Mouse (Mus musculus) kidney, embryonic 16.5 days (tissue): ENCODE results near the gene Shc2. TPM values are rescaled to one million over a fixed set of nuclear protein-coding genes. Genes with fewer than 3 reads are reported as not detected.
A peak's percentile ranks its signal among the peaks of the same experiment; 100 is the strongest.

Experiments used
- ATAC-seq: fragments of 200-750 bp; cut with Nextera tagmentation; 2 replicates; pipeline ENCODE4 v1.8.0; 2017; ENCODE audit warnings: moderate TSS enrichment; ENCODE audit not compliant: low FRiP score, low TSS enrichment
- H3K27ac ChIP-seq: fragments of 300-500 bp; sonication (generic); 2 replicates; pipeline ENCODE4 v1.5.1; 2014; ENCODE audit warnings: low read length
- H3K27me3 ChIP-seq: fragments of 300-500 bp; sonication (generic); 2 replicates; pipeline ENCODE4 v1.6.1; 2014; ENCODE audit warnings: low read length, control low read depth, mixed read lengths; ENCODE audit not compliant: insufficient read depth
- H3K36me3 ChIP-seq: fragments of 300-500 bp; sonication (generic); 2 replicates; pipeline ENCODE4 v1.6.1; 2014; ENCODE audit warnings: low read length, control low read depth, mixed read lengths; ENCODE audit not compliant: insufficient read depth
- H3K4me1 ChIP-seq: fragments of 300-500 bp; sonication (generic); 2 replicates; pipeline ENCODE4 v1.6.1; 2014; ENCODE audit warnings: low read length, control low read depth, mixed read lengths; ENCODE audit not compliant: insufficient read depth
- H3K4me2 ChIP-seq: fragments of 300-500 bp; sonication (generic); replicated peaks from 2 replicates; pipeline ENCODE4 v1.6.1; 2014; ENCODE audit warnings: low read depth, low read length
- H3K4me3 ChIP-seq: fragments of 300-500 bp; sonication (generic); 2 replicates; pipeline ENCODE4 v1.5.1; 2014; ENCODE audit warnings: mild to moderate bottlenecking, low read length
- H3K9ac ChIP-seq: fragments of 300-500 bp; sonication (generic); replicated peaks from 2 replicates; pipeline ENCODE4 v1.6.1; 2014; ENCODE audit warnings: low read length
- H3K9me3 ChIP-seq: fragments of 300-500 bp; sonication (generic); 2 replicates; pipeline ENCODE4 v1.6.1; 2016; ENCODE audit warnings: low read length, control low read depth
- WGBS: fragments of 180-500 bp; shearing (Covaris S2); extraction: QIAGEN DNeasy Blood & Tissue Kit; methylation state at CpG from one replicate; pipeline ENCODE4 v1.1.7; 2014; 5-methylcytosine and 5-hydroxymethylcytosine counted together
- polyA plus RNA-seq: library from polyadenylated mRNA; unstranded; fragments of >200 nt; fragmentation: Nextera tagmentation; extraction: Ambion mirVana; gene quantifications from 2 replicates; pipeline ENCODE4 v1.2.1, GENCODE M21; 2015

The Shc2 gene
- polyA plus RNA-seq, 1 experiment from 2014 or later, result 9.0 TPM

DNA sequence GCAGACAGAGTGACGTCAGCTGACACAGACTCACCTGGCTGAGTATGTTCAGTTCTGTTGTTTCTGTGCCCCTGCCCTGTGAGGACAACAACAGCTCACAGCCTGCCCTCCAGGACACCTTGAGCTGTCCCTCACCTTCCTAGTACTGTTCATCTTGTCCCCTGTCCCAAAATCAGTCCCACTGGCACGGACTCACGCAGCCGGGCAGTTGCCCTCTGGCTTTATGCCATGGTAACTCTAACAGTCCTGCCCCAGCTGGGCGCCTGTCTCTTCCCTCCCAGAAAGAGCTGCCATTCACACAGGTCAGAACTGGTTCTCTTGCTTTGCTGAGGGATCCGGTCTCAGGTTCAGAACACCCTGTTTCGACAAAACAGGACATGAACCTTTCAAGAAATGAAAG is 15.1 kb upstream of the Shc2 start:
- no peaks in the 10 kb centered on the region for H3K36me3 ChIP-seq
- H3K4me3 ChIP-seq, result no peak overlapping the region
- H3K9ac ChIP-seq, result no peak overlapping the region
- H3K27me3 ChIP-seq, result 0 out of 2 replicates have a peak, but pooled peaks cover 4% of the 10 kb centered on the region
- H3K9me3 ChIP-seq, result no peaks in the 10 kb centered on the region
- WGBS, result 78% methylated on average over 7 of the region's 7 CpGs
- H3K27ac ChIP-seq, result no peak overlapping the region
- no peak for ATAC-seq
- no peaks in the 10 kb centered on the region for H3K4me1 ChIP-seq
- no peak overlapping the region for H3K4me2 ChIP-seq

GRCm38 (mm10) chr10:79649070-79649751 is 11.5 kb upstream of the Shc2 start:
- 30% methylated on average over 7 of the region's 7 CpGs for WGBS
- no peaks in the 10 kb centered on the region for H3K4me1 ChIP-seq
- H3K36me3 ChIP-seq, result no peaks in the 10 kb centered on the region
- no peak overlapping the region for H3K4me2 ChIP-seq
- H3K9me3 ChIP-seq, result no peaks in the 10 kb centered on the region
- peak; percentile 43 for ATAC-seq
- H3K27me3 ChIP-seq, result no peaks in the 10 kb centered on the region
- H3K9ac ChIP-seq, result no peak overlapping the region
- H3K4me3 ChIP-seq, result no peak overlapping the region
- H3K27ac ChIP-seq, result no peak overlapping the region

GRCm38 (mm10) chr10:79645711-79646110 is 8.0 kb upstream of the Shc2 start, which contains the start of gene Odf3l2:
TSS of gene Odf3l2 (minus strand) at chr10:79645738.
- Histone ChIP-seq H3K27me3 (no peaks in the 10 kb centered on the region), H3K4me1 (no peaks in the 10 kb centered on the region), H3K4me3 (no peak within 1 kb of the TSS), H3K9me3 (no peaks in the 10 kb centered on the region), H3K36me3 (no peaks in the 10 kb centered on the region), H3K4me2 (no peak within 1 kb of the TSS), H3K27ac (no peak within 1 kb of the TSS), H3K9ac (no peak within 1 kb of the TSS)
- WGBS, result 55% methylated on average over 8 of the region's 8 CpGs
- ATAC-seq, result no peak

- ATAC-seq, result peak; percentile 63; the same call in 1 of the 2 replicates
Observed at GRCm38 (mm10) chr10:79638486-79639204, 927 bp upstream of the Shc2 start.

GRCm38 (mm10) chr10:79636287-79636686 is 1.4 kb downstream of the Shc2 start:
- Histone ChIP-seq H3K27me3 (peaks cover 4% of the 10 kb centered on the region), H3K36me3 (no peaks in the 10 kb centered on the region), H3K4me2 (no peak overlapping the region), H3K27ac (no peak overlapping the region), H3K9me3 (no peaks in the 10 kb centered on the region), H3K9ac (no peak overlapping the region), H3K4me1 (peaks cover 15% of the 10 kb centered on the region), H3K4me3 (no peak overlapping the region)
- ATAC-seq, result no peak
- 88% methylated on average over 8 of the region's 8 CpGs for WGBS

More at GRCm38 (mm10) chr10:79638486-79639204, 927 bp upstream of the Shc2 start:
- Histone ChIP-seq H3K4me1 (peaks cover 15% of the 10 kb centered on the region), H3K9me3 (no peaks in the 10 kb centered on the region), H3K9ac (peak overlapping the region; percentile 81), H3K4me3 (peak overlapping the region; percentile 58), H3K4me2 (peak overlapping the region; percentile 84), H3K27ac (no peak overlapping the region), H3K27me3 (peaks cover 4% of the 10 kb centered on the region), H3K36me3 (no peaks in the 10 kb centered on the region)
- WGBS, result 7% methylated on average over 23 of the region's 23 CpGs

- 0 out of 2 replicates have a peak overlapping the region, but pooled peaks have one; percentile 0 for H3K27ac ChIP-seq
- 0 out of 2 replicates have a peak overlapping the region, but pooled peaks have one; percentile 16 for H3K9ac ChIP-seq
- WGBS, result 46% methylated on average over 17 of the region's 17 CpGs
- peak; percentile 17; the same call in 1 of the 2 replicates for ATAC-seq
- H3K36me3 ChIP-seq, result no peaks in the 10 kb centered on the region
- H3K4me1 ChIP-seq, result peaks cover 7% of the 10 kb centered on the region
- no peaks in the 10 kb centered on the region for H3K9me3 ChIP-seq
- H3K4me2 ChIP-seq, result no peak overlapping the region
- no peaks in the 10 kb centered on the region for H3K27me3 ChIP-seq
- no peak overlapping the region for H3K4me3 ChIP-seq
Observed at GRCm38 (mm10) chr10:79633006-79633777, 4.5 kb downstream of the Shc2 start.

- H3K27ac ChIP-seq, result no peak overlapping the region
- peaks cover 3% of the 10 kb centered on the region; the same call in 1 of the 2 replicates for H3K4me1 ChIP-seq
- H3K36me3 ChIP-seq, result no peaks in the 10 kb centered on the region
- WGBS, result 75% methylated on average over 4 of the region's 4 CpGs
- no peaks in the 10 kb centered on the region for H3K27me3 ChIP-seq
- no peak overlapping the region for H3K4me3 ChIP-seq
- H3K4me2 ChIP-seq, result no peak overlapping the region
- H3K9ac ChIP-seq, result no peak overlapping the region
- H3K9me3 ChIP-seq, result no peaks in the 10 kb centered on the region
- ATAC-seq, result no peak
Observed at GRCm38 (mm10) chr10:79631432-79631831, 6.3 kb downstream of the Shc2 start.

DNA sequence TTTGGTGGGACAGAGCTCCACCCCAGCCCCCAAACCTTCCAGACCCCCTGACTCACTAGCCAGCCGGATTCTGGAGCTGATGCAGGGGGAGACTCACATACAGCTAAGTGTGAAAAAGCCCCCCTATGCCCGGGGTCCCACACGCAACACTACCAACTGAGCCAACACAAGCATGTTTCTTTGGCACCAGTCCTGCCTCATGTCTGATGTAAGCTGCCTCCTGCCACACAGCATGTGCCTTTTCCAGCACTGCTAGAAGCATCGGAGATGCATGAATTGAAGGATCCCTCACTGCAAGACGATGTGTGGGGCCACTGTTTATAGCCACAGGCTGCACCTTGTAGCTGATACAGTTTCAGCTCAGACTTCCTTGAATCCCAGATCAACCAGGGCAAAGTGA is 9.3 kb downstream of the Shc2 start:
- Histone ChIP-seq H3K36me3 (no peaks in the 10 kb centered on the region), H3K9ac (no peak overlapping the region), H3K4me1 (no peaks in the 10 kb centered on the region; the same call in 1 of the 2 replicates), H3K4me2 (no peak overlapping the region), H3K9me3 (no peaks in the 10 kb centered on the region), H3K27me3 (no peaks in the 10 kb centered on the region), H3K27ac (no peak overlapping the region), H3K4me3 (no peak overlapping the region)
- ATAC-seq, result no peak
- 83% methylated on average over 5 of the region's 5 CpGs for WGBS

GRCm38 (mm10) chr10:79626156-79626555 is 11.6 kb downstream of the Shc2 start:
- no peak for ATAC-seq
- Histone ChIP-seq H3K4me1 (no peaks in the 10 kb centered on the region), H3K9me3 (no peaks in the 10 kb centered on the region), H3K4me3 (no peak overlapping the region), H3K36me3 (no peaks in the 10 kb centered on the region), H3K27ac (no peak overlapping the region), H3K27me3 (no peaks in the 10 kb centered on the region), H3K9ac (no peak overlapping the region), H3K4me2 (no peak overlapping the region)
- 82% methylated on average over 10 of the region's 10 CpGs for WGBS
